Mouse (Mus musculus): ENCODE measurements at regions not wholly inside any gene's neighbourhood (a gene's known extent, or its start where the extent isn't known, plus 50 kb on each side); places are given as distances from the start of the nearest gene placed in this dataset.

DNA sequence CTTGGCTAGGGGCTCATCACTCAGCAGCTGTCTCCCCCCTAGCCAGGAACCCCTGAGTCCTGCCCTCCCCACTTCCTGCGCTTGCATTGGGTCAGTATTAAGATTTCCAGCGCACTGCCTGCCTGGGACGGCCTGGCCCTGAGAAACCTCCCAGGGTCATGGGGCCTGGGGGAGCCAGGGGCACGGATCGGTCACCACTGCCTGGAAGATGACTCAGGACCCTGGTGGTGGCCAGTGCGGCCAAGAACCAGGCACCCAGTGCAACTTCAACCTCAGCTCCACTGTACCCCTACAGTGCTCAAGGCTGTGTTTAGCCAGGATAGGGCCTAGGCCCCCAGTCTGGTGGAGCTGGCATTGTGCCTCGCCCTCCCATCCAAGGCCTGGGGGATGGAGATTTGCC, 111.9 kb upstream of the Zbtb40 start:
- Histone ChIP-seq H3K36me3 (ENCODE audit: control insufficient read depth, insufficient read depth, low read length, poor library complexity, severe bottlenecking) (no peaks in the 10 kb centered on the region), H3K4me1 (ENCODE audit: control insufficient read depth in 2 of 2, insufficient read depth in 2 of 2, low read length in 2 of 2, poor library complexity in 1 of 2) (no peaks in the 10 kb centered on the region; a peak in 1 of 4 replicates), H3K4me3 (ENCODE audit: insufficient read depth in 1 of 2, low read depth in 1 of 2, low read length in 2 of 2, poor library complexity in 1 of 2, severe bottlenecking in 1 of 2) (no peak overlapping the region), H3K9ac (ENCODE audit: insufficient read depth, low read depth, low read length, poor library complexity, severe bottlenecking) (no peak overlapping the region), H3K9me3 (ENCODE audit: control insufficient read depth, insufficient read depth, low read depth, low read length) (no peaks in the 10 kb centered on the region), H3K27ac (ENCODE audit: insufficient read depth, low read depth, low read length, poor library complexity, severe bottlenecking) (no peak overlapping the region)
- no peak for TF ChIP-seq ZNF384 (IDR thresholded peaks at IDR 0.05; ENCODE audit: low read depth, low read length)
- TF ChIP-seq HCFC1 (IDR thresholded peaks at IDR 0.05; ENCODE audit: borderline replicate concordance, insufficient read depth, low read length) = no peak
- no peak for TF ChIP-seq ZC3H11A (IDR thresholded peaks at IDR 0.05; ENCODE audit: borderline replicate concordance, low read depth, low read length)
- TF ChIP-seq CHD2 (IDR thresholded peaks at IDR 0.05; ENCODE audit: low read depth, low read length) = no peak
- no peak for TF ChIP-seq MAFK (IDR thresholded peaks at IDR 0.05; ENCODE audit: insufficient read depth, low read depth, low read length)
- DNase-seq (ENCODE audit: low read depth, low spot score) = no peak
- in situ Hi-C loops (cut with MboI; ENCODE audit: low sequenced_read_pairs in 2 of 2, unreplicated experiment in 2 of 2) = no loop called here

DNA sequence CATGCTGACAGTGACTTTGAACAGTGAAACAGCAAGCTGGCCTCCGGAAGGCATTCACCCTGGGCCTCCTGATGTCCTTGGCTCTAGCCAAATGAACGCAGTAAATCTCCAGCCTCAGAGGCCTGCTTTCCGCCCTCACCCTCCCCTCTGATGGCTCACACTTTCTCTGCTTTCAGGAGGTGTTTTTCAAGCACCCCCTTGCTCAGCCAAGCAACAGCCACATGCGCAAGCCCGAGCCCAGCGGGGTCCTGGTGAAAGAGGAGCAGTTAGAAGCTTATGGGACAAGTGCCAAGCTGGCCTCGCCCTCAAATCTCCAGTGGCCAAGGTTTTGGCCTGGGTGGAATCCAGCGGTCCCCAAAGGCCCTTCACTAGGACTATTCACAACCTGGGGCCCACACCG, 109.6 kb upstream of the Zbtb40 start:
- H3K36me3 ChIP-seq (ENCODE audit: control insufficient read depth, insufficient read depth, low read length, poor library complexity, severe bottlenecking) = no peaks in the 10 kb centered on the region
- H3K27ac ChIP-seq (ENCODE audit: insufficient read depth, low read depth, low read length, poor library complexity, severe bottlenecking) = no peak overlapping the region
- TF ChIP-seq ZC3H11A (IDR thresholded peaks at IDR 0.05; ENCODE audit: borderline replicate concordance, low read depth, low read length) (no peak), CHD2 (IDR thresholded peaks at IDR 0.05; ENCODE audit: low read depth, low read length) (no peak), MAFK (IDR thresholded peaks at IDR 0.05; ENCODE audit: insufficient read depth, low read depth, low read length) (no peak), ZNF384 (IDR thresholded peaks at IDR 0.05; ENCODE audit: low read depth, low read length) (no peak), HCFC1 (IDR thresholded peaks at IDR 0.05; ENCODE audit: borderline replicate concordance, insufficient read depth, low read length) (no peak)
- H3K9me3 ChIP-seq (ENCODE audit: control insufficient read depth, insufficient read depth, low read depth, low read length) = no peaks in the 10 kb centered on the region
- DNase-seq (ENCODE audit: low read depth, low spot score) = no peak
- H3K4me1 ChIP-seq (ENCODE audit: control insufficient read depth in 2 of 2, insufficient read depth in 2 of 2, low read length in 2 of 2, poor library complexity in 1 of 2) = no peaks in the 10 kb centered on the region
- no peak overlapping the region for H3K9ac ChIP-seq (ENCODE audit: insufficient read depth, low read depth, low read length, poor library complexity, severe bottlenecking)
- in situ Hi-C loops (cut with MboI; ENCODE audit: low sequenced_read_pairs in 2 of 2, unreplicated experiment in 2 of 2) = no loop called here
- no peak overlapping the region for H3K4me3 ChIP-seq (ENCODE audit: insufficient read depth in 1 of 2, low read depth in 1 of 2, low read length in 2 of 2, poor library complexity in 1 of 2, severe bottlenecking in 1 of 2)

DNA sequence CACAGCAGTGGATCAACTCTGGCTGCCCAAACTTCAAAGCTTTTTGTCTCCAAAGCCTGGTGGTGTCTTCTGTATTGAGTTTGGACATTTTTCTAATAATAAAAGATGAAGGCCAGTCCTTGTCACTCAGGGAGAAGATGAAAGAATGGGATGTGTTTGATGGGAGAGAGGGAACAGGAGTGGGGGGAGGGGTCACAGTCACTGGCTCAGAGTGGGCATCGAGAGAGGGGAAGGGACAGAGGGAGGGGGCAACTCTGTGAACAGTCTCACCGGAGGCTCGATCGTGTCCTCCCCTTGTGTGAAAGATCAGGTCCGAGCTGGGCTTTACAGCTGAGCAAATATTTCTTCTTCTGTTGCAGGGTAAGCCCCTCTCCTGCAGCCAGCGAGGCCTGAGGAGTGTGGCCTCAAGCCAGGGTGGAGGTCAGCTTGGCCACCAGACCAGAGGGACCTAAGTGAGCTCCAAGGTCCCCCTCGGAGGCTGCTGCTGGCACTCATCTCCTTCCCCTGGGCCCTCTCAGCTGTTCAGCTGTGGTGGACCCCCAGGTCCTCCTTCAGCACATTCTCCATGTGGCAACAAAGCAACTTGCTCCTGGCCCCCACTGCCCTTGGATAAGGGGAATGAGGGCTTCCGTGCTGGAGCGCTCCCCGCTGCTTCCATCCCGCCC, 108.0 kb upstream of the Zbtb40 start:
- H3K36me3 ChIP-seq (ENCODE audit: control insufficient read depth, insufficient read depth, low read length, poor library complexity, severe bottlenecking) = no peaks in the 10 kb centered on the region
- no peak overlapping the region for H3K27ac ChIP-seq (ENCODE audit: insufficient read depth, low read depth, low read length, poor library complexity, severe bottlenecking)
- in situ Hi-C loops (cut with MboI; ENCODE audit: low sequenced_read_pairs in 2 of 2, unreplicated experiment in 2 of 2) = no loop called here

DNA sequence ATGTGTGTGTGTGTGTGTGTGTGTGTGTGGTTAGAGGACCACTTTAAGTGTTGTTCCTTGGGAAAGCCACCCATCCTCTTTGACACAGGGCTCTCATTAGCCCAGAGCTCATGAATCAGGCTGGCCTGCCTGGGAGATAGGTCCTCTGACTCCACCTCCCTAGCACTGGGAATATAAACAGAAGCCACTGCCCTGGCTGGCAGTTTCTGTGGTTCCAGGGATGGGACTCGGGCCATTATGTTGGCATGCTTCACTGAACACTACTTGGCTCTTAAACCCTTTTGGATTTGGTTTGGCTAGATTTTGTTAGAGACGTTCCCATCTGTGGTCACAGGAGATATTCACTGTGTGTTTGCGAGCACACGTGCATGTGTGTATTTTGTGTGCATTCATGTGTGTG, 100.2 kb upstream of the Zbtb40 start:
- Histone ChIP-seq H3K36me3 (ENCODE audit: control insufficient read depth, insufficient read depth, low read length, poor library complexity, severe bottlenecking) (no peaks in the 10 kb centered on the region), H3K27ac (ENCODE audit: insufficient read depth, low read depth, low read length, poor library complexity, severe bottlenecking) (no peak overlapping the region), H3K4me1 (ENCODE audit: control insufficient read depth in 2 of 2, insufficient read depth in 2 of 2, low read length in 2 of 2, poor library complexity in 1 of 2) (no peaks in the 10 kb centered on the region), H3K9me3 (ENCODE audit: control insufficient read depth, insufficient read depth, low read depth, low read length) (no peaks in the 10 kb centered on the region), H3K9ac (ENCODE audit: insufficient read depth, low read depth, low read length, poor library complexity, severe bottlenecking) (no peak overlapping the region), H3K4me3 (ENCODE audit: insufficient read depth in 1 of 2, low read depth in 1 of 2, low read length in 2 of 2, poor library complexity in 1 of 2, severe bottlenecking in 1 of 2) (no peak overlapping the region)
- no peak for DNase-seq (ENCODE audit: low read depth, low spot score)
- TF ChIP-seq HCFC1 (IDR thresholded peaks at IDR 0.05; ENCODE audit: borderline replicate concordance, insufficient read depth, low read length) (no peak), CHD2 (IDR thresholded peaks at IDR 0.05; ENCODE audit: low read depth, low read length) (no peak), ZNF384 (IDR thresholded peaks at IDR 0.05; ENCODE audit: low read depth, low read length) (no peak)
- in situ Hi-C loops (cut with MboI; ENCODE audit: low sequenced_read_pairs in 2 of 2, unreplicated experiment in 2 of 2) = no loop called here

More for the DNA sequence above, 108.0 kb upstream of the Zbtb40 start:
- no peaks in the 10 kb centered on the region for H3K4me1 ChIP-seq (ENCODE audit: control insufficient read depth in 2 of 2, insufficient read depth in 2 of 2, low read length in 2 of 2, poor library complexity in 1 of 2)
- no peak for TF ChIP-seq MAFK (IDR thresholded peaks at IDR 0.05; ENCODE audit: insufficient read depth, low read depth, low read length)
- TF ChIP-seq HCFC1 (IDR thresholded peaks at IDR 0.05; ENCODE audit: borderline replicate concordance, insufficient read depth, low read length) = no peak
- TF ChIP-seq ZNF384 (IDR thresholded peaks at IDR 0.05; ENCODE audit: low read depth, low read length) = no peak
- no peak for TF ChIP-seq CHD2 (IDR thresholded peaks at IDR 0.05; ENCODE audit: low read depth, low read length)
- no peak for TF ChIP-seq ZC3H11A (IDR thresholded peaks at IDR 0.05; ENCODE audit: borderline replicate concordance, low read depth, low read length)
- no peaks in the 10 kb centered on the region for H3K9me3 ChIP-seq (ENCODE audit: control insufficient read depth, insufficient read depth, low read depth, low read length)
- DNase-seq (ENCODE audit: low read depth, low spot score) = no peak
- H3K4me3 ChIP-seq (ENCODE audit: insufficient read depth in 1 of 2, low read depth in 1 of 2, low read length in 2 of 2, poor library complexity in 1 of 2, severe bottlenecking in 1 of 2) = no peak overlapping the region
- no peak overlapping the region for H3K9ac ChIP-seq (ENCODE audit: insufficient read depth, low read depth, low read length, poor library complexity, severe bottlenecking)

DNA sequence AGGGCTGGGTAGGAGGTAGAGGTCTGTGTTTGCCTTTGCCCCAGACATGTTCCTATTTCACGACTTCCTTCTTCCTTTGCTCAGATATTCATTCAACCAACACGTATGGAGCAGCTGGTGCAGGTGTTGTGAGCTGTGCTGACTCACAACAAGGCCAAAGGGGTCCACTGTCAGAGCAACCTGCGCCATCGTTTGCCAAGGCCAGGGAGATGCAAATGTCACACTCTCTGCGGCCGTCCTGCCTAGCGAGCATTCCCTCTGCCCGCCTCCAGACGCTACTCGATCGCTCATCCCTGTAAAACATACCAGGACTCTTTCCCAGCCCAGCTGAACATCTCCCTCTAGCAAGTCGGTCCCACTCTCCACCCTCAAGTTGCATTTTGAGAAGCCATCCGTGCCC, 99.2 kb upstream of the Zbtb40 start:
- no peak for TF ChIP-seq CHD2 (IDR thresholded peaks at IDR 0.05; ENCODE audit: low read depth, low read length)
- TF ChIP-seq ZC3H11A (IDR thresholded peaks at IDR 0.05; ENCODE audit: borderline replicate concordance, low read depth, low read length) = no peak
- TF ChIP-seq MAFK (IDR thresholded peaks at IDR 0.05; ENCODE audit: insufficient read depth, low read depth, low read length) = no peak
- no peak for TF ChIP-seq HCFC1 (IDR thresholded peaks at IDR 0.05; ENCODE audit: borderline replicate concordance, insufficient read depth, low read length)
- TF ChIP-seq ZNF384 (IDR thresholded peaks at IDR 0.05; ENCODE audit: low read depth, low read length) = no peak
- in situ Hi-C loops (cut with MboI; ENCODE audit: low sequenced_read_pairs in 2 of 2, unreplicated experiment in 2 of 2) = no loop called here

More for the DNA sequence above, 99.2 kb upstream of the Zbtb40 start:
- Histone ChIP-seq H3K4me3 (ENCODE audit: insufficient read depth in 1 of 2, low read depth in 1 of 2, low read length in 2 of 2, poor library complexity in 1 of 2, severe bottlenecking in 1 of 2) (no peak overlapping the region), H3K27ac (ENCODE audit: insufficient read depth, low read depth, low read length, poor library complexity, severe bottlenecking) (no peak overlapping the region), H3K9ac (ENCODE audit: insufficient read depth, low read depth, low read length, poor library complexity, severe bottlenecking) (no peak overlapping the region), H3K36me3 (ENCODE audit: control insufficient read depth, insufficient read depth, low read length, poor library complexity, severe bottlenecking) (no peaks in the 10 kb centered on the region), H3K9me3 (ENCODE audit: control insufficient read depth, insufficient read depth, low read depth, low read length) (no peaks in the 10 kb centered on the region), H3K4me1 (ENCODE audit: control insufficient read depth in 2 of 2, insufficient read depth in 2 of 2, low read length in 2 of 2, poor library complexity in 1 of 2) (no peaks in the 10 kb centered on the region)
- no peak for DNase-seq (ENCODE audit: low read depth, low spot score)
